Mouse (Mus musculus) testis, adult 2 months (tissue): Measurements from ENCODE around the gene Usp20.

Experiments used
- CTCF ChIP-seq: fragments of 200-500 bp; IDR thresholded peaks from 2 replicates; pipeline ENCODE4 v1.5.1; 2012; ENCODE audit warnings: low read depth, mild to moderate bottlenecking, inconsistent platforms, low read length, moderate library complexity; ENCODE audit not compliant: control insufficient read depth, insufficient read depth, insufficient replicate concordance
- POLR2A ChIP-seq: fragments of 200-500 bp; IDR thresholded peaks from 2 replicates; pipeline ENCODE4 v1.6.1; 2012; ENCODE audit warnings: low read depth, mild to moderate bottlenecking, inconsistent platforms, low read length, moderate library complexity; ENCODE audit not compliant: control insufficient read depth

DNA sequence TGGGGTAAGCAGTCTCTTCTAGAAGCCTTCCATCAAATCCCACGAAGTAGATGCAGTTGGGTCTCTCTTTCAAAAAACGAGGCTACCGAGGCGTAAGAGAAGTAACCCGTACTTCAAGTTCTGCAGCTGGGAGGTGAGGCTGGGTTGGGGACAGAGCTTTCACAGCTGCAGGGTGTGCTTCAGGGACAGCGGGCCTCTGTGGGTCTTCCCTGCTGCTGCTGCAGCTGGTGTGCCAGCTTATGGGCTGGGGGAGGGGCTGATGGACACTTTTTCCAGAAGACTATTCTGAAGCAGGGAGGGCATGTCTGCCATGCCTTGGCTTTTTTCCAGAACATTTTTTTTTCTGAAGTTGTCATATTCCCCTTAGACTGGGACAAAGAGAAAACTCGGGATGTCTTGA is 945 bp downstream of the Usp20 start:
- TF ChIP-seq POLR2A (no peak), CTCF (no peak)
